Mouse (Mus musculus) testis, postnatal 10 days (tissue): Measurements from ENCODE around the gene Olfml2a.

Experiments used
- DNase-seq: peaks from one replicate; pipeline ENCODE4 v3.0.0; 2021; ENCODE audit warnings: low spot score

The Olfml2a gene

GRCm38 (mm10) chr2:39011971-39012370, 80.2 kb downstream of the Olfml2a start:
- DNase-seq = no peak

GRCm38 (mm10) chr2:39012768-39013279, 81.0 kb downstream of the Olfml2a start:
- DNase-seq = no peak
